Mouse (Mus musculus) hindbrain, embryonic 11.5 days (tissue): ENCODE data around the gene Ifi27l2b. TPM values are rescaled to one million over a fixed set of nuclear protein-coding genes. Genes with fewer than 3 reads are reported as not detected.

Experiments used
- ATAC-seq: fragments of 200-750 bp; cut with Nextera tagmentation; 2 replicates; pipeline ENCODE4 v1.8.0; 2017; ENCODE audit warnings: mild to moderate bottlenecking, moderate TSS enrichment, moderate library complexity; ENCODE audit not compliant: low FRiP score
- DNase-seq: peaks from one replicate; pipeline ENCODE4 v3.0.0-alpha.2; 2015; ENCODE audit warnings: low spot score
- H3K27ac ChIP-seq: fragments of 300-500 bp; sonication (generic); 2 replicates; pipeline ENCODE4 v1.5.1; 2014; ENCODE audit warnings: mild to moderate bottlenecking, low read depth, low read length
- H3K27me3 ChIP-seq: fragments of 300-500 bp; sonication (generic); 2 replicates; pipeline ENCODE4 v1.6.1; 2014; ENCODE audit warnings: mild to moderate bottlenecking, low read length, moderate library complexity, mixed read lengths; ENCODE audit not compliant: control insufficient read depth, insufficient read depth
- H3K36me3 ChIP-seq: fragments of 300-500 bp; sonication (generic); 2 replicates; pipeline ENCODE4 v1.6.1; 2014; ENCODE audit warnings: mild to moderate bottlenecking, low read length, moderate library complexity, mixed read lengths; ENCODE audit not compliant: control insufficient read depth, insufficient read depth
- H3K4me1 ChIP-seq: fragments of 300-500 bp; sonication (generic); replicated peaks from 2 replicates; pipeline ENCODE4 v1.6.1; 2014; ENCODE audit warnings: low read length, mixed read lengths; ENCODE audit not compliant: control insufficient read depth, insufficient read depth
- H3K4me2 ChIP-seq: fragments of 300-500 bp; sonication (generic); replicated peaks from 2 replicates; pipeline ENCODE4 v1.6.1; 2014; ENCODE audit warnings: mild to moderate bottlenecking, low read depth, low read length
- H3K4me3 ChIP-seq: fragments of 300-500 bp; sonication (generic); 2 replicates; pipeline ENCODE4 v1.5.1; 2014; ENCODE audit warnings: low read depth, low read length
- H3K9ac ChIP-seq: fragments of 300-500 bp; sonication (generic); 2 replicates; pipeline ENCODE4 v1.6.1; 2014; ENCODE audit warnings: low read depth, low read length
- H3K9me3 ChIP-seq: fragments of 300-500 bp; sonication (generic); 2 replicates; pipeline ENCODE4 v1.6.1; 2016; ENCODE audit warnings: low read length; ENCODE audit not compliant: control insufficient read depth
- WGBS: fragments of 180-500 bp; shearing (Covaris S2); extraction: QIAGEN DNeasy Blood & Tissue Kit; methylation state at CpG from one replicate; pipeline ENCODE4 v1.1.7; 2014; 5-methylcytosine and 5-hydroxymethylcytosine counted together
- polyA plus RNA-seq: library from polyadenylated mRNA; unstranded; fragments of >200 nt; fragmentation: Nextera tagmentation; extraction: Ambion mirVana; gene quantifications from 2 replicates; pipeline ENCODE4 v1.2.1, GENCODE M21; 2014

Gene Ifi27l2b
- not detected in 2 replicates for polyA plus RNA-seq

GRCm38 (mm10) chr12:103457140-103457539 lies at the start of gene Ifi27l2b:
Gene Ifi27l2b (minus strand): TSS chr12:103457223.
- ATAC-seq: no peak
- Histone ChIP-seq H3K4me3 (no peak within 1 kb of the TSS), H3K4me1 (no peaks in the 10 kb centered on the region), H3K36me3 (no peaks in the 10 kb centered on the region), H3K4me2 (no peak within 1 kb of the TSS), H3K9ac (no peak within 1 kb of the TSS), H3K9me3 (no peaks in the 10 kb centered on the region), H3K27ac (no peak within 1 kb of the TSS), H3K27me3 (no peaks in the 10 kb centered on the region)
- no peak for DNase-seq
- WGBS: 82% methylated on average over 3 of the region's 3 CpGs

GRCm38 (mm10) chr12:103504402-103504801 lies 47.4 kb upstream of the Ifi27l2b start:
- H3K27me3 ChIP-seq: no peaks in the 10 kb centered on the region
- 81% methylated on average over 3 of the region's 3 CpGs for WGBS
- H3K36me3 ChIP-seq: no peaks in the 10 kb centered on the region
- ATAC-seq (no peak), DNase-seq (no peak)
- H3K27ac ChIP-seq: no peak overlapping the region
- no peaks in the 10 kb centered on the region for H3K9me3 ChIP-seq
- H3K4me2 ChIP-seq: no peak overlapping the region
- H3K9ac ChIP-seq: no peak overlapping the region
- no peaks in the 10 kb centered on the region for H3K4me1 ChIP-seq
- no peak overlapping the region for H3K4me3 ChIP-seq

GRCm38 (mm10) chr12:103503300-103503699 lies 46.3 kb upstream of the Ifi27l2b start:
- 70% methylated on average over 3 of the region's 3 CpGs for WGBS
- H3K4me1 ChIP-seq: no peaks in the 10 kb centered on the region
- H3K27me3 ChIP-seq: peaks cover 2% of the 10 kb centered on the region; the same call in 1 of the 2 replicates
- no peak overlapping the region for H3K27ac ChIP-seq
- H3K9me3 ChIP-seq: no peaks in the 10 kb centered on the region
- no peak for DNase-seq
- ATAC-seq: no peak
- no peaks in the 10 kb centered on the region for H3K36me3 ChIP-seq
- no peak overlapping the region for H3K4me2 ChIP-seq
- H3K4me3 ChIP-seq: no peak overlapping the region
- H3K9ac ChIP-seq: no peak overlapping the region

GRCm38 (mm10) chr12:103499261-103499660 lies 42.2 kb upstream of the Ifi27l2b start:
- Histone ChIP-seq H3K27ac (no peak overlapping the region), H3K4me2 (no peak overlapping the region), H3K9me3 (no peaks in the 10 kb centered on the region), H3K9ac (no peak overlapping the region), H3K27me3 (peaks cover 2% of the 10 kb centered on the region; the same call in 1 of the 2 replicates), H3K4me1 (no peaks in the 10 kb centered on the region), H3K36me3 (no peaks in the 10 kb centered on the region), H3K4me3 (no peak overlapping the region)
- 74% methylated on average over 2 of the region's 2 CpGs for WGBS
- DNase-seq (no peak), ATAC-seq (no peak)

GRCm38 (mm10) chr12:103498768-103499167 lies 41.7 kb upstream of the Ifi27l2b start:
- H3K27ac ChIP-seq: no peak overlapping the region
- H3K4me2 ChIP-seq: no peak overlapping the region
- peaks cover 2% of the 10 kb centered on the region; the same call in 1 of the 2 replicates for H3K27me3 ChIP-seq
- no peak overlapping the region for H3K4me3 ChIP-seq
- DNase-seq (no peak), ATAC-seq (no peak)
- WGBS: 75% methylated on average over 5 of the region's 5 CpGs
- H3K9me3 ChIP-seq: no peaks in the 10 kb centered on the region
- H3K9ac ChIP-seq: no peak overlapping the region
- no peaks in the 10 kb centered on the region for H3K36me3 ChIP-seq
- no peaks in the 10 kb centered on the region for H3K4me1 ChIP-seq

GRCm38 (mm10) chr12:103494486-103494885 lies 37.5 kb upstream of the Ifi27l2b start:
- H3K9me3 ChIP-seq: no peaks in the 10 kb centered on the region
- ATAC-seq (no peak), DNase-seq (peak; percentile 41)
- no peak overlapping the region for H3K9ac ChIP-seq
- 29% methylated on average over 6 of the region's 6 CpGs for WGBS
- no peak overlapping the region for H3K27ac ChIP-seq
- H3K4me2 ChIP-seq: no peak overlapping the region
- no peaks in the 10 kb centered on the region for H3K4me1 ChIP-seq
- peaks cover 2% of the 10 kb centered on the region; the same call in 1 of the 2 replicates for H3K27me3 ChIP-seq
- H3K36me3 ChIP-seq: no peaks in the 10 kb centered on the region
- no peak overlapping the region for H3K4me3 ChIP-seq

- peak; percentile 33; the same call in 1 of the 2 replicates for ATAC-seq
- H3K4me2 ChIP-seq: no peak overlapping the region
- H3K9me3 ChIP-seq: no peaks in the 10 kb centered on the region
- peak; percentile 80 for DNase-seq
- H3K27ac ChIP-seq: no peak overlapping the region
- H3K27me3 ChIP-seq: no peaks in the 10 kb centered on the region
- WGBS: 40% methylated on average over 5 of the region's 5 CpGs
- H3K36me3 ChIP-seq: no peaks in the 10 kb centered on the region
- no peak overlapping the region for H3K4me3 ChIP-seq
- no peaks in the 10 kb centered on the region for H3K4me1 ChIP-seq
- no peak overlapping the region for H3K9ac ChIP-seq
Observed at GRCm38 (mm10) chr12:103492767-103493166, 35.7 kb upstream of the Ifi27l2b start.

GRCm38 (mm10) chr12:103491091-103491730 lies 34.2 kb upstream of the Ifi27l2b start:
- Histone ChIP-seq H3K4me3 (no peak overlapping the region), H3K4me2 (no peak overlapping the region), H3K4me1 (no peaks in the 10 kb centered on the region), H3K9me3 (no peaks in the 10 kb centered on the region), H3K9ac (no peak overlapping the region), H3K27ac (no peak overlapping the region), H3K27me3 (no peaks in the 10 kb centered on the region), H3K36me3 (no peaks in the 10 kb centered on the region)
- ATAC-seq (no peak), DNase-seq (no peak)
- WGBS: 77% methylated on average over 3 of the region's 3 CpGs

GRCm38 (mm10) chr12:103487750-103488149 lies 30.7 kb upstream of the Ifi27l2b start:
- no peak overlapping the region for H3K4me3 ChIP-seq

More at GRCm38 (mm10) chr12:103487750-103488149, 30.7 kb upstream of the Ifi27l2b start:
- 82% methylated on average over 2 of the region's 2 CpGs for WGBS
- Histone ChIP-seq H3K27me3 (no peaks in the 10 kb centered on the region), H3K36me3 (no peaks in the 10 kb centered on the region), H3K9me3 (no peaks in the 10 kb centered on the region), H3K4me1 (no peaks in the 10 kb centered on the region), H3K27ac (no peak overlapping the region), H3K9ac (no peak overlapping the region), H3K4me2 (no peak overlapping the region)
- ATAC-seq: no peak
- DNase-seq: no peak
